Mouse (Mus musculus) kidney, embryonic 15.5 days (tissue): ENCODE results near the gene Gm1113. TPM values are rescaled to one million over a fixed set of nuclear protein-coding genes. Genes with fewer than 3 reads are reported as not detected.
A peak's percentile ranks its signal among the peaks of the same experiment; 100 is the strongest.

ENCODE experiments used
- ATAC-seq: fragments of 200-750 bp; cut with Nextera tagmentation; replicated peaks from 2 replicates; pipeline ENCODE4 v1.8.0; 2017; ENCODE audit warnings: moderate TSS enrichment; ENCODE audit not compliant: low FRiP score
- H3K27ac ChIP-seq: fragments of 300-500 bp; sonication (generic); 2 replicates; pipeline ENCODE4 v1.5.1; 2015; ENCODE audit warnings: mild to moderate bottlenecking, inconsistent platforms
- H3K27me3 ChIP-seq: fragments of 300-500 bp; sonication (generic); 2 replicates; pipeline ENCODE4 v1.6.1; 2015; ENCODE audit warnings: inconsistent platforms
- H3K36me3 ChIP-seq: fragments of 300-500 bp; sonication (generic); 2 replicates; pipeline ENCODE4 v1.6.1; 2015; ENCODE audit warnings: inconsistent platforms
- H3K4me1 ChIP-seq: fragments of 300-500 bp; sonication (generic); 2 replicates; pipeline ENCODE4 v1.6.1; 2015; ENCODE audit warnings: inconsistent platforms
- H3K4me2 ChIP-seq: fragments of 300-500 bp; sonication (generic); 2 replicates; pipeline ENCODE4 v1.6.1; 2015; ENCODE audit warnings: moderate library complexity, mild to moderate bottlenecking, inconsistent platforms
- H3K4me3 ChIP-seq: fragments of 300-500 bp; sonication (generic); replicated peaks from 2 replicates; pipeline ENCODE4 v1.5.1; 2015; ENCODE audit warnings: mild to moderate bottlenecking, inconsistent platforms
- H3K9ac ChIP-seq: fragments of 300-500 bp; sonication (generic); 2 replicates; pipeline ENCODE4 v1.6.1; 2015; ENCODE audit warnings: mild to moderate bottlenecking, inconsistent platforms
- H3K9me3 ChIP-seq: fragments of 300-500 bp; sonication (generic); replicated peaks from 2 replicates; pipeline ENCODE4 v1.6.1; 2016; ENCODE audit warnings: inconsistent platforms
- WGBS: fragments of 180-500 bp; shearing (Covaris S2); methylation state at CpG from one replicate; pipeline ENCODE4 v1.1.7; 2015; ENCODE audit warnings: mixed read lengths; 5-methylcytosine and 5-hydroxymethylcytosine counted together
- polyA plus RNA-seq: library from polyadenylated mRNA; unstranded; fragments of >200 nt; fragmentation: Nextera tagmentation; extraction: Ambion mirVana; gene quantifications from 2 replicates; pipeline ENCODE4 v1.2.1, GENCODE M21; 2015

Gm1113 gene
- polyA plus RNA-seq, 1 experiment from 2014 or later = not detected

- Histone ChIP-seq H3K4me2 (no peak overlapping the region), H3K27me3 (no peaks in the 10 kb centered on the region), H3K27ac (no peak overlapping the region), H3K4me1 (peaks cover 13% of the 10 kb centered on the region), H3K9ac (no peak overlapping the region), H3K9me3 (no peaks in the 10 kb centered on the region), H3K36me3 (no peaks in the 10 kb centered on the region), H3K4me3 (no peak overlapping the region)
- ATAC-seq = no peak
- 86% methylated on average over 14 of the region's 14 CpGs for WGBS
Observed at GRCm38 (mm10) chr9:35543099-35543860, 25.2 kb upstream of the Gm1113 start.

GRCm38 (mm10) chr9:35541941-35542340 lies 23.9 kb upstream of the Gm1113 start:
- Histone ChIP-seq H3K27me3 (no peaks in the 10 kb centered on the region), H3K9me3 (no peaks in the 10 kb centered on the region), H3K4me3 (no peak overlapping the region), H3K27ac (no peak overlapping the region), H3K9ac (no peak overlapping the region), H3K4me2 (no peak overlapping the region), H3K36me3 (no peaks in the 10 kb centered on the region), H3K4me1 (peaks cover 26% of the 10 kb centered on the region)
- WGBS = 68% methylated on average over 6 of the region's 6 CpGs
- no peak for ATAC-seq

- 10% methylated on average over 6 of the region's 6 CpGs for whole genome bisulfite sequencing
Observed at GRCm38 (mm10) chr9:35541488-35541887, 23.4 kb upstream of the Gm1113 start.

GRCm38 (mm10) chr9:35541024-35541423 lies 23.0 kb upstream of the Gm1113 start:
- ATAC-seq = no peak
- 82% methylated on average over 5 of the region's 5 CpGs for WGBS
- H3K27me3 ChIP-seq = no peaks in the 10 kb centered on the region
- no peaks in the 10 kb centered on the region for H3K36me3 ChIP-seq
- H3K4me3 ChIP-seq = no peak overlapping the region
- H3K4me1 ChIP-seq = peaks cover 26% of the 10 kb centered on the region
- no peak overlapping the region for H3K27ac ChIP-seq
- H3K9ac ChIP-seq = no peak overlapping the region
- H3K4me2 ChIP-seq = no peak overlapping the region
- no peaks in the 10 kb centered on the region for H3K9me3 ChIP-seq

More at GRCm38 (mm10) chr9:35541488-35541887, 23.4 kb upstream of the Gm1113 start:
- Histone ChIP-seq H3K4me1 (peaks cover 26% of the 10 kb centered on the region), H3K27me3 (no peaks in the 10 kb centered on the region), H3K4me3 (no peak overlapping the region), H3K4me2 (no peak overlapping the region), H3K9ac (no peak overlapping the region), H3K9me3 (no peaks in the 10 kb centered on the region), H3K27ac (no peak overlapping the region), H3K36me3 (no peaks in the 10 kb centered on the region)
- ATAC-seq = peak; percentile 66

- Histone ChIP-seq H3K4me3 (no peak overlapping the region), H3K36me3 (no peaks in the 10 kb centered on the region), H3K9ac (no peak overlapping the region), H3K27me3 (no peaks in the 10 kb centered on the region), H3K27ac (peak overlapping the region; percentile 57), H3K9me3 (no peaks in the 10 kb centered on the region), H3K4me1 (peaks cover 29% of the 10 kb centered on the region), H3K4me2 (no peak overlapping the region)
- ATAC-seq = no peak
- WGBS = 65% methylated on average over 13 of the region's 13 CpGs
Observed at GRCm38 (mm10) chr9:35539001-35539750, 21.1 kb upstream of the Gm1113 start.

- Histone ChIP-seq H3K4me1 (peaks cover 33% of the 10 kb centered on the region), H3K4me2 (no peak overlapping the region), H3K9ac (no peak overlapping the region), H3K27me3 (no peaks in the 10 kb centered on the region), H3K27ac (no peak overlapping the region), H3K9me3 (no peaks in the 10 kb centered on the region), H3K4me3 (no peak overlapping the region), H3K36me3 (no peaks in the 10 kb centered on the region)
- no peak for ATAC-seq
- 79% methylated on average over 4 of the region's 4 CpGs for WGBS
Observed at GRCm38 (mm10) chr9:35535876-35536275, 17.8 kb upstream of the Gm1113 start.

- peaks cover 33% of the 10 kb centered on the region for H3K4me1 ChIP-seq
- H3K9me3 ChIP-seq = no peaks in the 10 kb centered on the region
- no peak overlapping the region for H3K27ac ChIP-seq
- H3K4me3 ChIP-seq = no peak overlapping the region
- no peak overlapping the region for H3K4me2 ChIP-seq
- H3K9ac ChIP-seq = no peak overlapping the region
- no peaks in the 10 kb centered on the region for H3K27me3 ChIP-seq
- peak; percentile 80 for ATAC-seq
- 11% methylated on average over 2 of the region's 2 CpGs for WGBS
- H3K36me3 ChIP-seq = no peaks in the 10 kb centered on the region
Observed at GRCm38 (mm10) chr9:35535110-35535509, 17.0 kb upstream of the Gm1113 start.

- Histone ChIP-seq H3K9ac (no peak overlapping the region), H3K4me1 (peaks cover 20% of the 10 kb centered on the region), H3K27ac (no peak overlapping the region), H3K4me3 (no peak overlapping the region), H3K9me3 (no peaks in the 10 kb centered on the region), H3K27me3 (no peaks in the 10 kb centered on the region), H3K36me3 (no peaks in the 10 kb centered on the region), H3K4me2 (no peak overlapping the region)
- WGBS = 37% methylated on average over 9 of the region's 9 CpGs
- no peak for ATAC-seq
Observed at GRCm38 (mm10) chr9:35533266-35533665, 15.2 kb upstream of the Gm1113 start.

- no peak overlapping the region for H3K9ac ChIP-seq
- no peak overlapping the region for H3K4me3 ChIP-seq
- H3K4me2 ChIP-seq = no peak overlapping the region
- no peaks in the 10 kb centered on the region for H3K36me3 ChIP-seq
- H3K4me1 ChIP-seq = 0 out of 2 replicates have a peak, but pooled peaks cover 4% of the 10 kb centered on the region
- peaks cover 3% of the 10 kb centered on the region; the same call in 1 of the 2 replicates for H3K27me3 ChIP-seq
- ATAC-seq = no peak
- no peak overlapping the region for H3K27ac ChIP-seq
- no peaks in the 10 kb centered on the region for H3K9me3 ChIP-seq
- WGBS = 19% methylated on average over 1 of the region's 1 CpGs
Observed at GRCm38 (mm10) chr9:35529796-35530195, 11.7 kb upstream of the Gm1113 start.

- Histone ChIP-seq H3K27ac (no peak overlapping the region), H3K4me3 (no peak overlapping the region), H3K27me3 (peaks cover 3% of the 10 kb centered on the region; the same call in 1 of the 2 replicates), H3K4me1 (peaks cover 6% of the 10 kb centered on the region; the same call in 1 of the 2 replicates), H3K36me3 (no peaks in the 10 kb centered on the region), H3K9me3 (no peaks in the 10 kb centered on the region), H3K9ac (no peak overlapping the region), H3K4me2 (no peak overlapping the region)
- no peak for ATAC-seq
- WGBS = 61% methylated on average over 3 of the region's 3 CpGs
Observed at GRCm38 (mm10) chr9:35529141-35529540, 11.1 kb upstream of the Gm1113 start.

- Histone ChIP-seq H3K36me3 (no peaks in the 10 kb centered on the region), H3K9me3 (no peaks in the 10 kb centered on the region), H3K9ac (no peak overlapping the region), H3K4me1 (peaks cover 15% of the 10 kb centered on the region), H3K4me3 (no peak overlapping the region), H3K4me2 (no peak overlapping the region), H3K27me3 (peaks cover 3% of the 10 kb centered on the region; the same call in 1 of the 2 replicates), H3K27ac (no peak overlapping the region)
- ATAC-seq = peak; percentile 88
- WGBS = 15% methylated on average over 7 of the region's 7 CpGs
Observed at GRCm38 (mm10) chr9:35523941-35524411, 5.9 kb upstream of the Gm1113 start.

- Histone ChIP-seq H3K9me3 (no peaks in the 10 kb centered on the region), H3K27me3 (peaks cover 3% of the 10 kb centered on the region; the same call in 1 of the 2 replicates), H3K4me2 (no peak overlapping the region), H3K4me3 (no peak overlapping the region), H3K4me1 (peaks cover 15% of the 10 kb centered on the region), H3K27ac (no peak overlapping the region), H3K36me3 (no peaks in the 10 kb centered on the region), H3K9ac (no peak overlapping the region)
- ATAC-seq = peak; percentile 59
- 43% methylated on average over 5 of the region's 5 CpGs for WGBS
Observed at GRCm38 (mm10) chr9:35523541-35523940, 5.5 kb upstream of the Gm1113 start.
